Mouse (Mus musculus) kidney, embryonic 16.5 days (tissue): ENCODE data around the gene Arrdc5. TPM values are rescaled to one million over a fixed set of nuclear protein-coding genes. Genes with fewer than 3 reads are reported as not detected.

ENCODE experiments used
- ATAC-seq: fragments of 200-750 bp; cut with Nextera tagmentation; 2 replicates; pipeline ENCODE4 v1.8.0; 2017; ENCODE audit warnings: moderate TSS enrichment; ENCODE audit not compliant: low FRiP score, low TSS enrichment
- H3K27ac ChIP-seq: fragments of 300-500 bp; sonication (generic); 2 replicates; pipeline ENCODE4 v1.5.1; 2014; ENCODE audit warnings: low read length
- H3K27me3 ChIP-seq: fragments of 300-500 bp; sonication (generic); 2 replicates; pipeline ENCODE4 v1.6.1; 2014; ENCODE audit warnings: low read length, control low read depth, mixed read lengths; ENCODE audit not compliant: insufficient read depth
- H3K36me3 ChIP-seq: fragments of 300-500 bp; sonication (generic); 2 replicates; pipeline ENCODE4 v1.6.1; 2014; ENCODE audit warnings: low read length, control low read depth, mixed read lengths; ENCODE audit not compliant: insufficient read depth
- H3K4me1 ChIP-seq: fragments of 300-500 bp; sonication (generic); 2 replicates; pipeline ENCODE4 v1.6.1; 2014; ENCODE audit warnings: low read length, control low read depth, mixed read lengths; ENCODE audit not compliant: insufficient read depth
- H3K4me2 ChIP-seq: fragments of 300-500 bp; sonication (generic); replicated peaks from 2 replicates; pipeline ENCODE4 v1.6.1; 2014; ENCODE audit warnings: low read depth, low read length
- H3K4me3 ChIP-seq: fragments of 300-500 bp; sonication (generic); 2 replicates; pipeline ENCODE4 v1.5.1; 2014; ENCODE audit warnings: mild to moderate bottlenecking, low read length
- H3K9ac ChIP-seq: fragments of 300-500 bp; sonication (generic); replicated peaks from 2 replicates; pipeline ENCODE4 v1.6.1; 2014; ENCODE audit warnings: low read length
- H3K9me3 ChIP-seq: fragments of 300-500 bp; sonication (generic); 2 replicates; pipeline ENCODE4 v1.6.1; 2016; ENCODE audit warnings: low read length, control low read depth
- WGBS: fragments of 180-500 bp; shearing (Covaris S2); extraction: QIAGEN DNeasy Blood & Tissue Kit; methylation state at CpG from one replicate; pipeline ENCODE4 v1.1.7; 2014; 5-methylcytosine and 5-hydroxymethylcytosine counted together
- polyA plus RNA-seq: library from polyadenylated mRNA; unstranded; fragments of >200 nt; fragmentation: Nextera tagmentation; extraction: Ambion mirVana; gene quantifications from 2 replicates; pipeline ENCODE4 v1.2.1, GENCODE M21; 2015

The Arrdc5 gene
- not detected in 2 replicates for polyA plus RNA-seq

- WGBS: 88% methylated on average over 9 of the region's 9 CpGs
- no peak within 1 kb of the TSS for H3K9ac ChIP-seq
Observed at GRCm38 (mm10) chr17:56300186-56300585, at the start of gene Arrdc5. TSS of gene Arrdc5 (minus strand) at chr17:56300286.

GRCm38 (mm10) chr17:56348586-56348985 lies 48.5 kb upstream of the Arrdc5 start:
- ATAC-seq: no peak
- Histone ChIP-seq H3K27ac (no peak overlapping the region), H3K27me3 (no peaks in the 10 kb centered on the region)

More at GRCm38 (mm10) chr17:56300186-56300585, at the start of gene Arrdc5:
- ATAC-seq: no peak
- no peak within 1 kb of the TSS for H3K4me2 ChIP-seq
- H3K4me3 ChIP-seq: no peak within 1 kb of the TSS
- H3K36me3 ChIP-seq: no peaks in the 10 kb centered on the region
- H3K9me3 ChIP-seq: no peaks in the 10 kb centered on the region
- H3K27ac ChIP-seq: no peak within 1 kb of the TSS
- H3K27me3 ChIP-seq: no peaks in the 10 kb centered on the region
- H3K4me1 ChIP-seq: peaks cover 13% of the 10 kb centered on the region

GRCm38 (mm10) chr17:56348128-56348527 lies 48.0 kb upstream of the Arrdc5 start:
- no peak overlapping the region for H3K9ac ChIP-seq
- H3K36me3 ChIP-seq: peaks cover 7% of the 10 kb centered on the region
- WGBS: 66% methylated on average over 4 of the region's 4 CpGs
- no peak overlapping the region for H3K4me2 ChIP-seq
- H3K9me3 ChIP-seq: no peaks in the 10 kb centered on the region
- no peaks in the 10 kb centered on the region for H3K27me3 ChIP-seq
- no peaks in the 10 kb centered on the region for H3K4me1 ChIP-seq
- no peak for ATAC-seq
- no peak overlapping the region for H3K4me3 ChIP-seq
- H3K27ac ChIP-seq: no peak overlapping the region

More at GRCm38 (mm10) chr17:56348586-56348985, 48.5 kb upstream of the Arrdc5 start:
- peaks cover 12% of the 10 kb centered on the region for H3K36me3 ChIP-seq
- no peak overlapping the region for H3K4me2 ChIP-seq
- H3K9me3 ChIP-seq: no peaks in the 10 kb centered on the region
- no peak overlapping the region for H3K4me3 ChIP-seq
- H3K9ac ChIP-seq: no peak overlapping the region
- no peaks in the 10 kb centered on the region for H3K4me1 ChIP-seq

GRCm38 (mm10) chr17:56345364-56345763 lies 45.3 kb upstream of the Arrdc5 start:
- ATAC-seq: no peak
- no peak overlapping the region for H3K4me2 ChIP-seq

GRCm38 (mm10) chr17:56343466-56343865 lies 43.4 kb upstream of the Arrdc5 start:
- Histone ChIP-seq H3K4me3 (no peak overlapping the region), H3K36me3 (no peaks in the 10 kb centered on the region), H3K27ac (no peak overlapping the region), H3K4me1 (no peaks in the 10 kb centered on the region), H3K9me3 (no peaks in the 10 kb centered on the region), H3K4me2 (no peak overlapping the region), H3K27me3 (no peaks in the 10 kb centered on the region), H3K9ac (no peak overlapping the region)
- WGBS: 79% methylated on average over 3 of the region's 3 CpGs
- ATAC-seq: no peak

More at GRCm38 (mm10) chr17:56345364-56345763, 45.3 kb upstream of the Arrdc5 start:
- H3K4me3 ChIP-seq: no peak overlapping the region
- H3K9ac ChIP-seq: no peak overlapping the region
- no peaks in the 10 kb centered on the region for H3K4me1 ChIP-seq
- 70% methylated on average over 2 of the region's 2 CpGs for WGBS
- H3K9me3 ChIP-seq: no peaks in the 10 kb centered on the region
- H3K27me3 ChIP-seq: no peaks in the 10 kb centered on the region
- no peaks in the 10 kb centered on the region for H3K36me3 ChIP-seq
- no peak overlapping the region for H3K27ac ChIP-seq

GRCm38 (mm10) chr17:56340717-56341116 lies 40.6 kb upstream of the Arrdc5 start:
- Histone ChIP-seq H3K27me3 (no peaks in the 10 kb centered on the region), H3K4me2 (no peak overlapping the region), H3K4me3 (no peak overlapping the region), H3K4me1 (peaks cover 5% of the 10 kb centered on the region; the same call in 1 of the 2 replicates), H3K9me3 (no peaks in the 10 kb centered on the region), H3K9ac (no peak overlapping the region), H3K36me3 (no peaks in the 10 kb centered on the region), H3K27ac (no peak overlapping the region)
- ATAC-seq: no peak

- no peak for ATAC-seq
- H3K36me3 ChIP-seq: no peaks in the 10 kb centered on the region
- 63% methylated on average over 4 of the region's 4 CpGs for WGBS
- H3K9ac ChIP-seq: no peak overlapping the region
- H3K4me2 ChIP-seq: no peak overlapping the region
- H3K4me1 ChIP-seq: peaks cover 6% of the 10 kb centered on the region; the same call in 1 of the 2 replicates
- no peak overlapping the region for H3K27ac ChIP-seq
- H3K9me3 ChIP-seq: no peaks in the 10 kb centered on the region
- no peaks in the 10 kb centered on the region for H3K27me3 ChIP-seq
- H3K4me3 ChIP-seq: no peak overlapping the region
Observed at GRCm38 (mm10) chr17:56338909-56339308, 38.8 kb upstream of the Arrdc5 start.

GRCm38 (mm10) chr17:56337791-56338190 lies 37.7 kb upstream of the Arrdc5 start:
- no peak for ATAC-seq
- 92% methylated on average over 6 of the region's 6 CpGs for WGBS
- no peak overlapping the region for H3K4me2 ChIP-seq

GRCm38 (mm10) chr17:56337190-56337589 lies 37.1 kb upstream of the Arrdc5 start:
- H3K4me1 ChIP-seq: peaks cover 6% of the 10 kb centered on the region; the same call in 1 of the 2 replicates
- no peak overlapping the region for H3K27ac ChIP-seq
- H3K36me3 ChIP-seq: no peaks in the 10 kb centered on the region
- no peak overlapping the region for H3K4me2 ChIP-seq
- H3K4me3 ChIP-seq: no peak overlapping the region
- 30% methylated on average over 4 of the region's 4 CpGs for WGBS
- ATAC-seq: no peak
- H3K9me3 ChIP-seq: no peaks in the 10 kb centered on the region
- no peak overlapping the region for H3K9ac ChIP-seq
- no peaks in the 10 kb centered on the region for H3K27me3 ChIP-seq

More at GRCm38 (mm10) chr17:56337791-56338190, 37.7 kb upstream of the Arrdc5 start:
- Histone ChIP-seq H3K27ac (no peak overlapping the region), H3K4me1 (peaks cover 6% of the 10 kb centered on the region; the same call in 1 of the 2 replicates), H3K27me3 (no peaks in the 10 kb centered on the region), H3K4me3 (no peak overlapping the region), H3K9ac (no peak overlapping the region), H3K36me3 (no peaks in the 10 kb centered on the region), H3K9me3 (no peaks in the 10 kb centered on the region)

- peaks cover 12% of the 10 kb centered on the region for H3K4me1 ChIP-seq
- H3K27ac ChIP-seq: no peak overlapping the region
- no peak overlapping the region for H3K9ac ChIP-seq
- 36% methylated on average over 8 of the region's 8 CpGs for WGBS
- no peak overlapping the region for H3K4me3 ChIP-seq
- no peaks in the 10 kb centered on the region for H3K27me3 ChIP-seq
- no peaks in the 10 kb centered on the region for H3K9me3 ChIP-seq
- no peaks in the 10 kb centered on the region for H3K36me3 ChIP-seq
- no peak overlapping the region for H3K4me2 ChIP-seq
- ATAC-seq: no peak
Observed at GRCm38 (mm10) chr17:56332987-56333386, 32.9 kb upstream of the Arrdc5 start.
